Comparison of ENCODE assay signal across 14 mouse cellular contexts in genomic region chr11:87753891-87754501, GRCm38 (mm10). TPM values are rescaled to one million over a fixed set of nuclear protein-coding genes. Genes with fewer than 3 reads are reported as not detected.
DNase-seq lines count a peak whose midpoint lies in the region; ATAC-seq and TF ChIP-seq lines count a peak whose summit lies in the region.
"Had no signal": no experiment of that assay in that cellular context is flagged by ENCODE, and none has a peak within 500 bp of the region (broad histone marks: within the 10 kb centered on the region; RNA-seq: fewer than 3 reads in every experiment).

No protein-coding gene starts in this region.

- no peaks in the 10 kb centered on the region for H3K27me3 ChIP-seq in heart, postnatal 0 days (ENCODE audit: control insufficient read depth, insufficient read depth, low read length)
- peaks cover under 1% of the 10 kb centered on the region; the same call in 1 of the 2 replicates for H3K27me3 ChIP-seq in kidney, embryonic 15.5 days
- H3K27me3 ChIP-seq: hindbrain, embryonic 15.5 days; neural tube, embryonic 15.5 days had no signal

- no peaks in the 10 kb centered on the region for H3K36me3 ChIP-seq in heart, postnatal 0 days (replicated peaks; ENCODE audit: control insufficient read depth, insufficient read depth, low read length)
- no peaks in the 10 kb centered on the region for H3K36me3 ChIP-seq in macrophage (ENCODE audit: inconsistent target)
- no peaks in the 10 kb centered on the region for H3K36me3 ChIP-seq in kidney, embryonic 15.5 days
- H3K36me3 ChIP-seq: hindbrain, embryonic 15.5 days; neural tube, embryonic 15.5 days had no signal

- no peaks in the 10 kb centered on the region for H3K9me3 ChIP-seq in heart, postnatal 0 days (replicated peaks; ENCODE audit: control insufficient read depth, low read length)
- H3K9me3 ChIP-seq in kidney, embryonic 15.5 days (replicated peaks), result no peaks in the 10 kb centered on the region
- H3K9me3 ChIP-seq: hindbrain, embryonic 15.5 days; neural tube, embryonic 15.5 days had no signal

- WGBS in heart, postnatal 0 days, result 70% methylated on average over 5 of the region's 5 CpGs
- WGBS in macrophage (ENCODE audit: missing documents), result 63% methylated on average over 5 of the region's 5 CpGs
- WGBS in kidney, embryonic 15.5 days, result 87% methylated on average over 5 of the region's 5 CpGs

- no peak for TF ChIP-seq CTCF in heart, postnatal 0 days (IDR thresholded peaks at IDR 0.05; ENCODE audit: low read depth)

- H3K4me2 ChIP-seq in heart, postnatal 0 days (ENCODE audit: low read depth, low read length), result peak overlapping the region; percentile 38; the same call in 1 of the 2 replicates
- H3K4me2 ChIP-seq in kidney, embryonic 15.5 days, result no peak overlapping the region
- H3K4me2 ChIP-seq: hindbrain, embryonic 15.5 days; neural tube, embryonic 15.5 days had no signal

- intact Hi-C loops in heart, postnatal 25 days (cut with DNase I), result no loop called here
- intact Hi-C loops in gastrocnemius, postnatal 36 days (cut with DNase I), result no loop called here

- no peak for DNase-seq in heart, postnatal 0 days (ENCODE audit: low spot score)
- DNase-seq in heart, postnatal 25 days (ENCODE audit: low spot score), result no peak
- DNase-seq in CD4-positive helper T cell, adult 2 months (ENCODE audit: low read depth, low spot score), result peak; percentile 64
- DNase-seq in cerebellum, adult 8-10 months, result no peak
- no peak for DNase-seq in gastrocnemius, postnatal 36 days
- DNase-seq: kidney, postnatal 36 days; lung, adult 2 months; midbrain, embryonic 14.5 days had no signal

- no peaks in the 10 kb centered on the region for H3K4me1 ChIP-seq in heart, postnatal 0 days (ENCODE audit: control insufficient read depth, insufficient read depth)
- H3K4me1 ChIP-seq in brown adipose tissue, adult 24 weeks (ENCODE audit: control insufficient read depth, insufficient read depth, insufficient read length, low read length), result no peaks in the 10 kb centered on the region
- peaks cover 21% of the 10 kb centered on the region for H3K4me1 ChIP-seq in kidney, embryonic 15.5 days
- H3K4me1 ChIP-seq: hindbrain, embryonic 15.5 days; neural tube, embryonic 15.5 days had no signal

- peak overlapping the region; percentile 38; the same call in 1 of the 2 replicates for H3K27ac ChIP-seq in heart, postnatal 0 days (ENCODE audit: low read depth)
- peak overlapping the region; percentile 32; the same call in 1 of the 2 replicates for H3K27ac ChIP-seq in brown adipose tissue, adult 24 weeks (replicated peaks; ENCODE audit: low read depth, low read length)
- H3K27ac ChIP-seq in macrophage, result peak overlapping the region; percentile 99
- no peak overlapping the region for H3K27ac ChIP-seq in kidney, embryonic 15.5 days
- H3K27ac ChIP-seq: hindbrain, embryonic 15.5 days; neural tube, embryonic 15.5 days had no signal

- no peak for ATAC-seq in heart, postnatal 0 days (ENCODE audit: insufficient read depth, low read depth)
- ATAC-seq in kidney, embryonic 15.5 days (replicated peaks; ENCODE audit: low FRiP score), result no peak
- ATAC-seq: forebrain, embryonic 14.5 days had no signal

- H3K9ac ChIP-seq in heart, postnatal 0 days (replicated peaks; ENCODE audit: low read depth, low read length), result no peak overlapping the region
- no peak overlapping the region for H3K9ac ChIP-seq in kidney, embryonic 15.5 days
- H3K9ac ChIP-seq: hindbrain, embryonic 15.5 days; neural tube, embryonic 15.5 days had no signal

- no peak for TF ChIP-seq EP300 in heart, postnatal 0 days (IDR thresholded peaks at IDR 0.05; ENCODE audit: low read depth)

- H3K4me3 ChIP-seq in heart, postnatal 0 days (ENCODE audit: low read depth, low read length), result no peak overlapping the region; the same call in 1 of the 2 replicates
- H3K4me3 ChIP-seq in brown adipose tissue, adult 24 weeks (ENCODE audit: insufficient read depth, low read depth, low read length), result no peak overlapping the region
- no peak overlapping the region for H3K4me3 ChIP-seq in macrophage (ENCODE audit: inconsistent target)
- no peak overlapping the region for H3K4me3 ChIP-seq in kidney, embryonic 15.5 days (replicated peaks)
- H3K4me3 ChIP-seq: hindbrain, embryonic 15.5 days; neural tube, embryonic 15.5 days had no signal

- peaks cover 59% of the 10 kb centered on the region for H3K79me2 ChIP-seq in macrophage (ENCODE audit: inconsistent target)

RNA-seq across cellular contexts. Expression of gene Tspoap1, which starts 6.3 kb away (rescaled TPM):
- 1.6 TPM in 1 of 2 replicates, not detected in the other for total RNA-seq in heart, postnatal 0 days (2014; rRNA removed; ENCODE audit: low replicate concordance)
- 0.12 TPM in 1 of 2 replicates, not detected in the other for polyA plus RNA-seq in heart, postnatal 0 days (2015; fragmentation: Nextera tagmentation; extraction: Ambion mirVana)
- total RNA-seq in heart, postnatal 25 days (2021), result under 1 TPM; 0.14 to 0.42 TPM
- not detected in 2 replicates for polyA plus RNA-seq in brown adipose tissue, adult 24 weeks (2012; ENCODE audit: insufficient read depth, insufficient read length, missing spikeins)
- total RNA-seq in macrophage (2018; cell fraction: chromatin; rRNA removed), result 100 to 1,000 TPM in 17 of 26 experiments, 10 to 100 TPM in 9; 37.2 to 460 (median 156) TPM
- total RNA-seq in macrophage (2018; cell fraction: cytosol; rRNA removed), result 10 to 100 TPM in 2 of 26 experiments, 1 to 10 TPM in 15, under 1 TPM in 9; 0.56 to 16.9 (median 1.2) TPM
- 100 to 1,000 TPM in 4 of 26 experiments, 10 to 100 TPM in 22; 16.3 to 153 (median 46.3) TPM for total RNA-seq in macrophage (2018; cell fraction: nucleus; rRNA removed)
- polyA plus RNA-seq in macrophage (2018), result 0.82 to 1.7 TPM (median 1.6 TPM) in 3 replicates
- total RNA-seq in gastrocnemius, postnatal 36 days (2021), result under 1 TPM in 1 of 2 experiments, not detected in 1; 0.13 TPM
- polyA plus RNA-seq in kidney, embryonic 15.5 days (2015; fragmentation: Nextera tagmentation; extraction: Ambion mirVana), result 4.4 and 5.1 TPM in 2 replicates

RNA-seq across cellular contexts. Expression of gene Supt4a, which starts 16.6 kb away (rescaled TPM):
- 50.3 and 73.7 TPM in 2 replicates for total RNA-seq in heart, postnatal 0 days (2014; rRNA removed; ENCODE audit: low replicate concordance)
- 101 and 104 TPM in 2 replicates for polyA plus RNA-seq in heart, postnatal 0 days (2015; fragmentation: Nextera tagmentation; extraction: Ambion mirVana)
- 10 to 100 TPM; 42.9 to 46.7 TPM for total RNA-seq in heart, postnatal 25 days (2021)
- polyA plus RNA-seq in brown adipose tissue, adult 24 weeks (2012; ENCODE audit: insufficient read depth, insufficient read length, missing spikeins), result 90.3 and 97.1 TPM in 2 replicates
- total RNA-seq in macrophage (2018; cell fraction: chromatin; rRNA removed), result 10 to 100 TPM in 14 of 26 experiments, 1 to 10 TPM in 12; 2.1 to 21.4 (median 10.3) TPM
- total RNA-seq in macrophage (2018; cell fraction: cytosol; rRNA removed), result 100 to 1,000 TPM in 5 of 26 experiments, 10 to 100 TPM in 21; 65.1 to 109 (median 81.3) TPM
- total RNA-seq in macrophage (2018; cell fraction: nucleus; rRNA removed), result 10 to 100 TPM in 25 of 26 experiments, 1 to 10 TPM in 1; 9.1 to 39.1 (median 27.6) TPM
- polyA plus RNA-seq in macrophage (2018), result 69.4 to 113 TPM (median 85.3 TPM) in 3 replicates
- total RNA-seq in gastrocnemius, postnatal 36 days (2021), result 10 to 100 TPM; 26.8 to 37.6 TPM
- polyA plus RNA-seq in kidney, embryonic 15.5 days (2015; fragmentation: Nextera tagmentation; extraction: Ambion mirVana), result 164 and 168 TPM in 2 replicates

RNA-seq across cellular contexts. Expression of gene Mpo, which starts 39.4 kb away (rescaled TPM):
- total RNA-seq in heart, postnatal 0 days (2014; rRNA removed; ENCODE audit: low replicate concordance), result 0.46 and 2.6 TPM in 2 replicates
- polyA plus RNA-seq in heart, postnatal 0 days (2015; fragmentation: Nextera tagmentation; extraction: Ambion mirVana), result 0.26 and 0.36 TPM in 2 replicates
- not detected for total RNA-seq in heart, postnatal 25 days (2021)
- not detected in 2 replicates for polyA plus RNA-seq in brown adipose tissue, adult 24 weeks (2012; ENCODE audit: insufficient read depth, insufficient read length, missing spikeins)
- total RNA-seq in macrophage (2018; cell fraction: chromatin; rRNA removed), result under 1 TPM in 1 of 26 experiments, not detected in 25; 0.29 TPM
- 1 to 10 TPM in 2 of 26 experiments, under 1 TPM in 20, not detected in 4; 0.07 to 1.3 (median 0.37) TPM for total RNA-seq in macrophage (2018; cell fraction: cytosol; rRNA removed)
- 1 to 10 TPM in 2 of 26 experiments, under 1 TPM in 10, not detected in 14; 0.18 to 2.7 (median 0.68) TPM for total RNA-seq in macrophage (2018; cell fraction: nucleus; rRNA removed)
- 0.19 to 2.7 TPM (median 1.0 TPM) in 3 replicates for polyA plus RNA-seq in macrophage (2018)
- not detected for total RNA-seq in gastrocnemius, postnatal 36 days (2021)
- polyA plus RNA-seq in kidney, embryonic 15.5 days (2015; fragmentation: Nextera tagmentation; extraction: Ambion mirVana), result 4.2 and 5.7 TPM in 2 replicates
